Mouse (Mus musculus): ENCODE results near the gene Map3k6. TPM values are rescaled to one million over a fixed set of nuclear protein-coding genes. Genes with fewer than 3 reads are reported as not detected.
A peak's percentile ranks its signal among the peaks of the same experiment; 100 is the strongest.

The Map3k6 gene
- polyA plus RNA-seq, 1 experiment: 4.7 TPM

- H3K27ac ChIP-seq (ENCODE audit: control insufficient read depth, insufficient read depth, low read depth, low read length): no peak overlapping the region
- no peak overlapping the region for H3K4me3 ChIP-seq (ENCODE audit: control insufficient read depth, low read depth, low read length)
- H3K36me3 ChIP-seq (ENCODE audit: control insufficient read depth, insufficient read depth, low read length): no peaks in the 10 kb centered on the region
- TF ChIP-seq CTCF (IDR thresholded peaks at IDR 0.05; ENCODE audit: control insufficient read depth, insufficient read depth, insufficient replicate concordance, low read depth, low read length): peak; percentile 71
- no peak for TF ChIP-seq POLR2A (IDR thresholded peaks at IDR 0.05; ENCODE audit: control insufficient read depth, low read depth, low read length)
- peaks cover 25% of the 10 kb centered on the region for H3K4me1 ChIP-seq (ENCODE audit: control insufficient read depth, insufficient read depth, low read length)
- H3K27me3 ChIP-seq (ENCODE audit: control insufficient read depth, insufficient read depth, low read length): no peaks in the 10 kb centered on the region
These were observed 31.3 kb upstream of the Map3k6 start for GRCm38 (mm10) chr4:133209366-133209765.

GRCm38 (mm10) chr4:133210023-133210787 lies 30.4 kb upstream of the Map3k6 start:
- no peaks in the 10 kb centered on the region for H3K27me3 ChIP-seq (ENCODE audit: control insufficient read depth, insufficient read depth, low read length)
- H3K4me1 ChIP-seq (ENCODE audit: control insufficient read depth, insufficient read depth, low read length): peaks cover 25% of the 10 kb centered on the region
- H3K4me3 ChIP-seq (ENCODE audit: control insufficient read depth, low read depth, low read length): no peak overlapping the region
- no peaks in the 10 kb centered on the region for H3K36me3 ChIP-seq (ENCODE audit: control insufficient read depth, insufficient read depth, low read length)
- no peak for TF ChIP-seq POLR2A (IDR thresholded peaks at IDR 0.05; ENCODE audit: control insufficient read depth, low read depth, low read length)
- H3K27ac ChIP-seq (ENCODE audit: control insufficient read depth, insufficient read depth, low read depth, low read length): no peak overlapping the region

GRCm38 (mm10) chr4:133210788-133211390 lies 29.7 kb upstream of the Map3k6 start:
- H3K36me3 ChIP-seq (ENCODE audit: control insufficient read depth, insufficient read depth, low read length): no peaks in the 10 kb centered on the region
- TF ChIP-seq CTCF (IDR thresholded peaks at IDR 0.05; ENCODE audit: control insufficient read depth, insufficient read depth, insufficient replicate concordance, low read depth, low read length): no peak
- no peak for TF ChIP-seq POLR2A (IDR thresholded peaks at IDR 0.05; ENCODE audit: control insufficient read depth, low read depth, low read length)
- H3K4me3 ChIP-seq (ENCODE audit: control insufficient read depth, low read depth, low read length): no peak overlapping the region
- no peaks in the 10 kb centered on the region for H3K27me3 ChIP-seq (ENCODE audit: control insufficient read depth, insufficient read depth, low read length)
- no peak overlapping the region for H3K27ac ChIP-seq (ENCODE audit: control insufficient read depth, insufficient read depth, low read depth, low read length)
- peaks cover 25% of the 10 kb centered on the region for H3K4me1 ChIP-seq (ENCODE audit: control insufficient read depth, insufficient read depth, low read length)

GRCm38 (mm10) chr4:133211751-133212561 lies 28.7 kb upstream of the Map3k6 start, which contains the start of the genes Cd164l2 and Gpr3:
TSS of gene Cd164l2 (plus strand) at chr4:133212131.
TSS of gene Gpr3 (minus strand) at chr4:133212536.
- H3K36me3 ChIP-seq (ENCODE audit: control insufficient read depth, insufficient read depth, low read length): no peaks in the 10 kb centered on the region
- H3K27me3 ChIP-seq (ENCODE audit: control insufficient read depth, insufficient read depth, low read length): no peaks in the 10 kb centered on the region
- TF ChIP-seq POLR2A (IDR thresholded peaks at IDR 0.05; ENCODE audit: control insufficient read depth, low read depth, low read length) (no peak), CTCF (IDR thresholded peaks at IDR 0.05; ENCODE audit: control insufficient read depth, insufficient read depth, insufficient replicate concordance, low read depth, low read length) (no peak)
- H3K27ac ChIP-seq (ENCODE audit: control insufficient read depth, insufficient read depth, low read depth, low read length): no peak within 1 kb of the TSS; the same call in 1 of the 2 replicates
- H3K4me3 ChIP-seq (ENCODE audit: control insufficient read depth, low read depth, low read length): peak within 1 kb of the TSS; percentile 87
- H3K4me1 ChIP-seq (ENCODE audit: control insufficient read depth, insufficient read depth, low read length): peaks cover 25% of the 10 kb centered on the region

- Histone ChIP-seq H3K36me3 (ENCODE audit: control insufficient read depth, insufficient read depth, low read length) (no peaks in the 10 kb centered on the region), H3K27me3 (ENCODE audit: control insufficient read depth, insufficient read depth, low read length) (no peaks in the 10 kb centered on the region), H3K4me1 (ENCODE audit: control insufficient read depth, insufficient read depth, low read length) (peaks cover 25% of the 10 kb centered on the region), H3K27ac (ENCODE audit: control insufficient read depth, insufficient read depth, low read depth, low read length) (no peak overlapping the region; the same call in 1 of the 2 replicates), H3K4me3 (ENCODE audit: control insufficient read depth, low read depth, low read length) (peak overlapping the region; percentile 87)
- TF ChIP-seq CTCF (IDR thresholded peaks at IDR 0.05; ENCODE audit: control insufficient read depth, insufficient read depth, insufficient replicate concordance, low read depth, low read length): no peak
- TF ChIP-seq POLR2A (IDR thresholded peaks at IDR 0.05; ENCODE audit: control insufficient read depth, low read depth, low read length): no peak
These were observed 27.9 kb upstream of the Map3k6 start for GRCm38 (mm10) chr4:133212562-133213267.

- Histone ChIP-seq H3K36me3 (ENCODE audit: control insufficient read depth, insufficient read depth, low read length) (no peaks in the 10 kb centered on the region), H3K27me3 (ENCODE audit: control insufficient read depth, insufficient read depth, low read length) (no peaks in the 10 kb centered on the region), H3K4me3 (ENCODE audit: control insufficient read depth, low read depth, low read length) (peak overlapping the region; percentile 87), H3K27ac (ENCODE audit: control insufficient read depth, insufficient read depth, low read depth, low read length) (no peak overlapping the region), H3K4me1 (ENCODE audit: control insufficient read depth, insufficient read depth, low read length) (peaks cover 25% of the 10 kb centered on the region)
- TF ChIP-seq CTCF (IDR thresholded peaks at IDR 0.05; ENCODE audit: control insufficient read depth, insufficient read depth, insufficient replicate concordance, low read depth, low read length): no peak
- TF ChIP-seq POLR2A (IDR thresholded peaks at IDR 0.05; ENCODE audit: control insufficient read depth, low read depth, low read length): no peak
These were observed 27.4 kb upstream of the Map3k6 start for GRCm38 (mm10) chr4:133213268-133213590.

Measured in testis, adult 2 months (tissue).